Mouse (Mus musculus) lung, embryonic 15.5 days (tissue): ENCODE measurements around the gene Hyal1. TPM values are rescaled to one million over a fixed set of nuclear protein-coding genes. Genes with fewer than 3 reads are reported as not detected.
A peak's percentile ranks its signal among the peaks of the same experiment; 100 is the strongest.

ENCODE experiments used
- ATAC-seq: fragments of 200-750 bp; cut with Nextera tagmentation; 2 replicates; pipeline ENCODE4 v1.8.0; 2017; ENCODE audit warnings: moderate number of reproducible peaks, borderline replicate concordance; ENCODE audit not compliant: low FRiP score, low TSS enrichment; ENCODE audit errors: extremely low read depth
- H3K27ac ChIP-seq: fragments of 300-500 bp; sonication (generic); 2 replicates; pipeline ENCODE4 v1.5.1; 2015; ENCODE audit warnings: moderate library complexity, mild to moderate bottlenecking, inconsistent platforms
- H3K27me3 ChIP-seq: fragments of 300-500 bp; sonication (generic); 2 replicates; pipeline ENCODE4 v1.6.1; 2015; ENCODE audit warnings: inconsistent platforms
- H3K36me3 ChIP-seq: fragments of 300-500 bp; sonication (generic); 2 replicates; pipeline ENCODE4 v1.6.1; 2015; ENCODE audit warnings: inconsistent platforms
- H3K4me1 ChIP-seq: fragments of 300-500 bp; sonication (generic); 2 replicates; pipeline ENCODE4 v1.6.1; 2015; ENCODE audit warnings: inconsistent platforms
- H3K4me2 ChIP-seq: fragments of 300-500 bp; sonication (generic); 2 replicates; pipeline ENCODE4 v1.6.1; 2015; ENCODE audit warnings: inconsistent platforms, mild to moderate bottlenecking, moderate library complexity
- H3K4me3 ChIP-seq: fragments of 300-500 bp; sonication (generic); 2 replicates; pipeline ENCODE4 v1.5.1; 2015; ENCODE audit warnings: mild to moderate bottlenecking, inconsistent platforms
- H3K9ac ChIP-seq: fragments of 300-500 bp; sonication (generic); 2 replicates; pipeline ENCODE4 v1.6.1; 2015; ENCODE audit warnings: inconsistent platforms
- H3K9me3 ChIP-seq: fragments of 300-500 bp; sonication (generic); 2 replicates; pipeline ENCODE4 v1.6.1; 2016; ENCODE audit warnings: inconsistent platforms
- WGBS: fragments of 180-500 bp; shearing (Covaris S2); methylation state at CpG from one replicate; pipeline ENCODE4 v1.1.7; 2015; 5-methylcytosine and 5-hydroxymethylcytosine counted together
- polyA plus RNA-seq: library from polyadenylated mRNA; unstranded; fragments of >200 nt; fragmentation: Nextera tagmentation; extraction: Ambion mirVana; gene quantifications from 2 replicates; pipeline ENCODE4 v1.2.1, GENCODE M21; 2015

Gene Hyal1
- 8.4 and 9.6 TPM in 2 replicates for polyA plus RNA-seq

- H3K4me2 ChIP-seq, result peak within 1 kb of the TSS; percentile 61
- H3K9me3 ChIP-seq, result no peaks in the 10 kb centered on the region
- H3K27ac ChIP-seq, result peak within 1 kb of the TSS; percentile 74
- peak within 1 kb of the TSS; percentile 42 for H3K9ac ChIP-seq
- peaks cover 27% of the 10 kb centered on the region for H3K36me3 ChIP-seq
- ATAC-seq, result peak; percentile 73
- WGBS, result 14% methylated on average over 16 of the region's 16 CpGs
- no peaks in the 10 kb centered on the region for H3K27me3 ChIP-seq
- H3K4me1 ChIP-seq, result peaks cover 44% of the 10 kb centered on the region
- H3K4me3 ChIP-seq, result peak within 1 kb of the TSS; percentile 40
These were observed at the start of gene Hyal1 for GRCm38 (mm10) chr9:107576357-107577107. Gene Hyal1, plus strand, starts transcription at chr9:107576927.

DNA sequence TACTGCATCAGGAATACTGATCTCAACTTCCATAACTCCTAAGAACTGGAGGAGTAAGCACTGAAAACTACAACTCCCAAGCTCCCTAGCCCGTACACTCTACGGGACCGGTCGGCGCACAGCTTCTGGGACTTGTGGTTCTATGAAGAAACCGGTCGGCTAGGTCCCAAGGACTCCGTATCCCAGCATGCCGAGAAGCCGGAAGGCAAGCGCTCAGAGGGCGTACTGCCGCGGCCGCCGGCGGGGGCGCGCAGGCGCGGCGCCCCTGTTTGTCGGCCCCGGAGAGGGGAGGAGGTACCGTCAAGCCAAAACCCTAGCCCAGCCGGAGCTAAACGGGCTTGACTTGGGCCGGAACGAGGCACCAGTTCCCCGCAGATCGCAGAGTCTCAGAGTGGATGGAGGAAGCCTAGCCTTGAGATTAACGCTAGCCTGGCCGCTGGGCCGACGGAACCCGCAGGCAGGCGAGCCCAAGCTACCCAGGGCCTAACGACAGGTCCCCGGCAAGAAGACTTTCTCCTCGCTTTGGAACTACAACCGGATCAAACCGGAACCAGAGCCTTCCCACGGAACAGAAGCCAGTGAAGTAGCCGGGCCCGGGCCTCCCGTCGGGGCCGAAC, 42.8 kb upstream of the Hyal1 start, which contains the start of gene Tmem115:
Gene Tmem115, plus strand, starts transcription at position 155 of the 617 bp plus-strand sequence.
- H3K9me3 ChIP-seq, result no peaks in the 10 kb centered on the region
- peak within 1 kb of the TSS; percentile 85 for H3K9ac ChIP-seq
- peaks cover 29% of the 10 kb centered on the region for H3K4me1 ChIP-seq
- H3K4me2 ChIP-seq, result peak within 1 kb of the TSS; percentile 82
- H3K27me3 ChIP-seq, result peaks cover 4% of the 10 kb centered on the region; the same call in 1 of the 2 replicates
- peak within 1 kb of the TSS; percentile 75 for H3K4me3 ChIP-seq
- peak within 1 kb of the TSS; percentile 76 for H3K27ac ChIP-seq
- peaks cover 17% of the 10 kb centered on the region for H3K36me3 ChIP-seq
- under 1% methylated on average over 48 of the region's 48 CpGs for WGBS
- ATAC-seq, result peak; percentile 97

GRCm38 (mm10) chr9:107534408-107535202, 42.1 kb upstream of the Hyal1 start:
- peak overlapping the region; percentile 85 for H3K9ac ChIP-seq
- H3K27ac ChIP-seq, result peak overlapping the region; percentile 76
- under 1% methylated on average over 40 of the region's 40 CpGs for WGBS
- peak overlapping the region; percentile 75 for H3K4me3 ChIP-seq
- H3K9me3 ChIP-seq, result no peaks in the 10 kb centered on the region
- peak; percentile 1; the same call in 1 of the 2 replicates for ATAC-seq
- peaks cover 24% of the 10 kb centered on the region for H3K36me3 ChIP-seq
- peak overlapping the region; percentile 82 for H3K4me2 ChIP-seq
- peaks cover 29% of the 10 kb centered on the region for H3K4me1 ChIP-seq
- no peaks in the 10 kb centered on the region for H3K27me3 ChIP-seq

GRCm38 (mm10) chr9:107538231-107538630, 38.5 kb upstream of the Hyal1 start:
- H3K4me2 ChIP-seq, result no peak overlapping the region
- H3K27ac ChIP-seq, result no peak overlapping the region
- no peaks in the 10 kb centered on the region for H3K9me3 ChIP-seq
- WGBS, result 91% methylated on average over 7 of the region's 7 CpGs
- no peak overlapping the region for H3K9ac ChIP-seq
- H3K27me3 ChIP-seq, result no peaks in the 10 kb centered on the region
- H3K4me1 ChIP-seq, result peaks cover 46% of the 10 kb centered on the region
- ATAC-seq, result no peak
- peaks cover 28% of the 10 kb centered on the region for H3K36me3 ChIP-seq
- no peak overlapping the region for H3K4me3 ChIP-seq

GRCm38 (mm10) chr9:107538711-107539110, 38.0 kb upstream of the Hyal1 start:
- peaks cover 42% of the 10 kb centered on the region for H3K4me1 ChIP-seq
- H3K4me2 ChIP-seq, result no peak overlapping the region
- no peaks in the 10 kb centered on the region for H3K9me3 ChIP-seq
- H3K9ac ChIP-seq, result no peak overlapping the region
- no peaks in the 10 kb centered on the region for H3K27me3 ChIP-seq
- 91% methylated on average over 3 of the region's 3 CpGs for whole genome bisulfite sequencing
- H3K36me3 ChIP-seq, result peaks cover 28% of the 10 kb centered on the region
- H3K4me3 ChIP-seq, result no peak overlapping the region
- H3K27ac ChIP-seq, result no peak overlapping the region
- ATAC-seq, result no peak

GRCm38 (mm10) chr9:107539940-107540339, 36.8 kb upstream of the Hyal1 start:
- H3K4me2 ChIP-seq, result no peak overlapping the region
- H3K4me1 ChIP-seq, result peaks cover 42% of the 10 kb centered on the region
- peaks cover 34% of the 10 kb centered on the region for H3K36me3 ChIP-seq
- H3K27me3 ChIP-seq, result no peaks in the 10 kb centered on the region
- 91% methylated on average over 8 of the region's 8 CpGs for whole genome bisulfite sequencing
- no peak for ATAC-seq
- no peak overlapping the region for H3K9ac ChIP-seq
- no peaks in the 10 kb centered on the region for H3K9me3 ChIP-seq
- no peak overlapping the region for H3K27ac ChIP-seq
- no peak overlapping the region for H3K4me3 ChIP-seq

DNA sequence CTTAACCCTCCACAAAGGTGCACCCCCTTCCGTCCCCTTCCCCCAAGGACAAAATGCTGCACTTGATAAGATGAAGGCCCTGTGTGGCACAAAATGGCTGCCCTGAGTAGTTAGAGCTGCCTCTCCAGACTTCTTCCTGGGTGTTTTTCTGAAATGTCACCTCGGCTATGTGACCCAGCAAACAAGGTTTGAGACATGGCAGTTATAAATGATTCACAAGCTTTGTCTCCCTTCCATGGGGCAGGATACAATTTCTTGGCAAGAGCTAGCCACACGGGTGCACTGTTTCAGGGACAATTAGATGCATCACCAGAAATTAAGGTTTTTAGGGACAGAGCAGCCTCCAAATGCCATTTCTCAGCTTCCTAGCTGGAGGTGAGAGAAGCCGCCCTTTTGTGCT, 36.3 kb upstream of the Hyal1 start:
- Histone ChIP-seq H3K9me3 (no peaks in the 10 kb centered on the region), H3K4me3 (0 out of 2 replicates have a peak overlapping the region, but pooled peaks have one; percentile 83), H3K4me1 (peaks cover 37% of the 10 kb centered on the region), H3K9ac (no peak overlapping the region), H3K36me3 (peaks cover 37% of the 10 kb centered on the region), H3K27me3 (no peaks in the 10 kb centered on the region), H3K27ac (no peak overlapping the region), H3K4me2 (peak overlapping the region; percentile 84; the same call in 1 of the 2 replicates)
- ATAC-seq, result no peak
- WGBS, result 61% methylated on average over 4 of the region's 4 CpGs

DNA sequence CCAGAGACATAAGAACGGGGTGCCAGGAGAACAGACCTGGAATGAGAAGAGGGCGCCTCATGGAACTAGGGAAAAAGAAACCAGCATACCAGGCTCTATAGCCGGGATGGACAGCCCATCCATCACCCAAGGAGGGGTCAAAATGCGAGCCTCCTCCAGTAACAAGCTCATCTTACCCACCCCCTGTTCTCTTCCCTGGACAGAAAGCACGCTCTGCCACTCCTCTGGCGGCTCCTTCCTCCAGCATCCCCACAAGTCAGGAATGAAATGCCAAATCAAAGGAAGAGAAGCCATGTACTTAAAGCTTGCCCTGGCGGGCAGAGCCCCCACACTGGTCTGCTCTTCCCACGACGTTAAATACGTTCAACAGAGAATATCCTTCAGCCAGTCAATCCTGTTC, 35.7 kb upstream of the Hyal1 start:
- peaks cover 31% of the 10 kb centered on the region for H3K4me1 ChIP-seq
- WGBS, result 21% methylated on average over 10 of the region's 10 CpGs
- H3K27ac ChIP-seq, result no peak overlapping the region
- peak overlapping the region; percentile 83 for H3K4me3 ChIP-seq
- H3K9me3 ChIP-seq, result no peaks in the 10 kb centered on the region
- no peaks in the 10 kb centered on the region for H3K27me3 ChIP-seq
- peak overlapping the region; percentile 84 for H3K4me2 ChIP-seq
- H3K9ac ChIP-seq, result 0 out of 2 replicates have a peak overlapping the region, but pooled peaks have one; percentile 52
- peaks cover 37% of the 10 kb centered on the region for H3K36me3 ChIP-seq
- no peak for ATAC-seq

- Histone ChIP-seq H3K9ac (peak within 1 kb of the TSS; percentile 61), H3K27ac (peak within 1 kb of the TSS; percentile 75), H3K36me3 (peaks cover 37% of the 10 kb centered on the region), H3K4me3 (peak within 1 kb of the TSS; percentile 83), H3K27me3 (no peaks in the 10 kb centered on the region), H3K4me2 (peak within 1 kb of the TSS; percentile 84), H3K9me3 (no peaks in the 10 kb centered on the region), H3K4me1 (peaks cover 29% of the 10 kb centered on the region)
- ATAC-seq, result peak; percentile 87
- under 1% methylated on average over 46 of the region's 46 CpGs for WGBS
These were observed 35.0 kb upstream of the Hyal1 start, which contains the start of the genes Cyb561d2 and Nprl2 for GRCm38 (mm10) chr9:107541474-107542351. Gene Cyb561d2, minus strand, starts transcription at chr9:107542193. Gene Nprl2, plus strand, starts transcription at chr9:107542226.

DNA sequence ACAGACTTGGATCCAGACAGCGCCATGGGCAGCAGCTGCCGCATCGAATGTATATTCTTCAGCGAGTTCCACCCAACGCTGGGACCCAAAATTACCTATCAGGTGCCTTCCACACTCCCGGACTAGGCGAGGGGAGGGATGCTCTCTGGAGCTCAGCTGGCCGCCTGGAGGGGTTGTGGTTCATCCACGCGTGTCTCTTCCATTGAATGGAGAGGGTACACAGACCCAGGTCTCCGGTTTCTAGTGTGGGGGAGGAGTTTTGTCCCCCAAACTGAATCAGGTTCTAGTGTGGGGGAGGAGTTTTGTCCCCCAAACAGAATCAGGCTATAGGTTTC, 34.4 kb upstream of the Hyal1 start:
- H3K36me3 ChIP-seq, result peaks cover 35% of the 10 kb centered on the region
- no peak overlapping the region; the same call in 1 of the 2 replicates for H3K27ac ChIP-seq
- 1% methylated on average over 11 of the region's 11 CpGs for WGBS
- H3K4me3 ChIP-seq, result peak overlapping the region; percentile 83
- peaks cover 29% of the 10 kb centered on the region for H3K4me1 ChIP-seq
- peak overlapping the region; percentile 61 for H3K9ac ChIP-seq
- peak overlapping the region; percentile 84 for H3K4me2 ChIP-seq
- peak; percentile 2; the same call in 1 of the 2 replicates for ATAC-seq
- H3K27me3 ChIP-seq, result no peaks in the 10 kb centered on the region
- no peaks in the 10 kb centered on the region for H3K9me3 ChIP-seq

GRCm38 (mm10) chr9:107542721-107543120, 34.0 kb upstream of the Hyal1 start:
- Histone ChIP-seq H3K4me3 (peak overlapping the region; percentile 83), H3K4me1 (peaks cover 33% of the 10 kb centered on the region), H3K9ac (peak overlapping the region; percentile 61), H3K36me3 (peaks cover 32% of the 10 kb centered on the region), H3K27ac (no peak overlapping the region), H3K27me3 (no peaks in the 10 kb centered on the region), H3K9me3 (no peaks in the 10 kb centered on the region), H3K4me2 (peak overlapping the region; percentile 84)
- ATAC-seq, result no peak
- 24% methylated on average over 8 of the region's 8 CpGs for WGBS
